Mouse (Mus musculus): ENCODE results near the gene Lamtor1. TPM values are rescaled to one million over a fixed set of nuclear protein-coding genes. Genes with fewer than 3 reads are reported as not detected.
A peak's percentile ranks its signal among the peaks of the same experiment; 100 is the strongest.
"Not testable (repeated sequence)": the region's sequence is repeated elsewhere in the genome, so short reads cannot be mapped to it uniquely, and the experiment has no call there.

Lamtor1 gene
- polyA plus RNA-seq, 1 experiment: 117 TPM

DNA sequence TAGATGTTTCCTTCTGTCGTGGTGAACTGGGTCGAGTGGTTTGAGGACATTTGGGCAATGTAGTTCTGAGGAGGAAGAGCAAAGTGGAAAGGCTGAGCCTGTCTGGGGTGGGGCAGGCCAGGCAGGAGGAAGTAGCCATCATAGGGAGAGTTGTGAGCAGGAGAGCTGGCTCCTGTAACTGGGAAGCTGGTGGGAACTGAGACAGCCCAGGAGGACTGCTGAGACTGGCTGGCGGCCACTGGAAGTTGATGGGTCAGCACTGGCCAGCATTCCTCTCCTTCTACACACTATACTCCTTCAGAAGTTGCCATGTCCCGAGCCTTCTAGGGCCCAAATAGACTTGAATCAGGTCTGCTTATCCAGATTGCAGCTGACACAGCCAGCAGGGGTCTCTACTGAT is 2.7 kb downstream of the Lamtor1 start:
- DNase-seq (ENCODE audit: low read depth in 1 of 2, low spot score in 2 of 2): no peak
- Histone ChIP-seq H3K36me3 (ENCODE audit: control insufficient read depth, insufficient read depth, low read length) (peaks cover 17% of the 10 kb centered on the region), H3K4me3 (ENCODE audit: extremely low read depth, insufficient read depth, insufficient read length) (no peak overlapping the region), H3K4me1 (ENCODE audit: control insufficient read depth, insufficient read depth, insufficient read length) (peaks cover 4% of the 10 kb centered on the region; the same call in 1 of the 2 replicates), H3K27me3 (ENCODE audit: control insufficient read depth, insufficient read depth, low read length) (no peaks in the 10 kb centered on the region), H3K27ac (ENCODE audit: insufficient read depth, low read length) (peak overlapping the region; percentile 20; the same call in 1 of the 2 replicates)
- TF ChIP-seq POLR2A (IDR thresholded peaks at IDR 0.05; ENCODE audit: low read depth, low read length) (no peak), CTCF (IDR thresholded peaks at IDR 0.05; ENCODE audit: extremely low read depth, insufficient read depth, insufficient read length, insufficient replicate concordance) (no peak)
- WGBS: 44% methylated on average over 4 of the region's 4 CpGs

DNA sequence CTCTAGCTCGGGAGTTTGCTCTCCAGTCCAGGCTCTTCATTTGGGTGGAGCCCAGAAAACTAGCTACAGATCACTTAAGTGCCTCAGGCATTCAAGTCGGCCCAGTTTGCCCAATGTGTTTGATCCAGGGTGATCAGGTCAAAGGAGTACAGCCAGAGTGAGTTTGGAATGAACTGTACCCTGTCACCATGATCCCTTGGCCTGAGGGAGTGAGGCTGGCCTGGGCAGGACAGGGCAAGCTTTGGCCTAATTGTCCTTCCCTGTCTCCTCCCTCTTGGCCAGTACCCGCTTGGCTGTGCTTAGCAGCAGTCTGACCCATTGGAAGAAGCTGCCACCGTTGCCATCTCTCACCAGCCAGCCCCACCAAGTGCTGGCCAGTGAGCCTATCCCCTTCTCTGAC is 4.4 kb downstream of the Lamtor1 start:
- H3K4me3 ChIP-seq (ENCODE audit: extremely low read depth, insufficient read depth, insufficient read length): no peak overlapping the region
- WGBS: 90% methylated on average over 4 of the region's 4 CpGs
- H3K27ac ChIP-seq (ENCODE audit: insufficient read depth, low read length): no peak overlapping the region
- H3K4me1 ChIP-seq (ENCODE audit: control insufficient read depth, insufficient read depth, insufficient read length): peaks cover 4% of the 10 kb centered on the region; the same call in 1 of the 2 replicates
- DNase-seq (ENCODE audit: low read depth in 1 of 2, low spot score in 2 of 2): no peak
- H3K27me3 ChIP-seq (ENCODE audit: control insufficient read depth, insufficient read depth, low read length): no peaks in the 10 kb centered on the region
- TF ChIP-seq CTCF (IDR thresholded peaks at IDR 0.05; ENCODE audit: extremely low read depth, insufficient read depth, insufficient read length, insufficient replicate concordance) (no peak), POLR2A (IDR thresholded peaks at IDR 0.05; ENCODE audit: low read depth, low read length) (no peak)
- H3K36me3 ChIP-seq (ENCODE audit: control insufficient read depth, insufficient read depth, low read length): peaks cover 20% of the 10 kb centered on the region

DNA sequence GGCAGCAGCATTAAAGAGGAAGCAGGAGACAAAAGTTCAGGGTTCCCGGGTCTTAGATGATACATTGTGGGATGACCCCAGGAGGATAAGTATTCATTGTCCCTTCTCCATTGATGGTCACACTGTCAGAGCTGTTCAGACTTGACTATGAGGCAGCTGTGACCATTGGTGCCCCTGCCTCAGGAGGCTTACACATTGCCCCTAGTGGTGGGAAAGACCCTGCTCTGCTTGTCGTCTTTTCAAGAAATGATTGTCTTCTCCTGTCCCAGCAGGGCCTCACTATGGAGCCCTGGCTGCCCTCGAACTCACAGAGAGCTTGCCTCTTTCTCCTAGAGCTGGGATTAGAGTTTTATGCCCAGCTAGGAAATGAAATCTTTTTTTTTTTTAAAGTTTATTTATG is 6.3 kb downstream of the Lamtor1 start:
- H3K36me3 ChIP-seq (ENCODE audit: control insufficient read depth, insufficient read depth, low read length): peaks cover 20% of the 10 kb centered on the region
- no peak for TF ChIP-seq CTCF (IDR thresholded peaks at IDR 0.05; ENCODE audit: extremely low read depth, insufficient read depth, insufficient read length, insufficient replicate concordance)
- no peak for TF ChIP-seq POLR2A (IDR thresholded peaks at IDR 0.05; ENCODE audit: low read depth, low read length)
- no peak for DNase-seq (ENCODE audit: low read depth in 1 of 2, low spot score in 2 of 2)
- WGBS: 79% methylated on average over 3 of the region's 3 CpGs
- H3K27me3 ChIP-seq (ENCODE audit: control insufficient read depth, insufficient read depth, low read length): no peaks in the 10 kb centered on the region
- H3K4me3 ChIP-seq (ENCODE audit: extremely low read depth, insufficient read depth, insufficient read length): no peak overlapping the region
- H3K27ac ChIP-seq (ENCODE audit: insufficient read depth, low read length): no peak overlapping the region
- 0 out of 2 replicates have a peak, but pooled peaks cover under 1% of the 10 kb centered on the region for H3K4me1 ChIP-seq (ENCODE audit: control insufficient read depth, insufficient read depth, insufficient read length)

DNA sequence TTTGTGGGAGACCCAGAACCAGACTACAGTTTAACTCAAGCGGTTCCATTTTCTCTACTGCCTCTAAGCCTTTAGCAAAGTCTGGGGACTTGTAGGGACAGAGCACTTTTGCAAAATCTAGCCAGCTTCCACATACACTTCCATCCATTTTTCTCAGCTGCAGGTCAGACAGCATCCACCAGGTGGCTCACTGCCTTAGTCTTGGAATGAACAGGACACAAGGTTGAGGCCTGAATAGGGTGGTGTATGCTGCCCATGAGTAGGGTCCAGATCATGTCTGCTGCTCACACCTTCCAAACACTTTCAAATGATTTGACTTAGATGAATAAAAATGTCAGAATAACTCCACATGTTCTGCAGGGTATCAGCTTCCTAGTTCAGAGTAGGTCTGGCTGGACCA is 12.4 kb downstream of the Lamtor1 start:
- no peak overlapping the region for H3K4me3 ChIP-seq (ENCODE audit: extremely low read depth, insufficient read depth, insufficient read length)
- no peak for TF ChIP-seq POLR2A (IDR thresholded peaks at IDR 0.05; ENCODE audit: low read depth, low read length)
- peak; percentile 63; the same call in 1 of the 2 replicates for TF ChIP-seq CTCF (IDR thresholded peaks at IDR 0.05; ENCODE audit: extremely low read depth, insufficient read depth, insufficient read length, insufficient replicate concordance)
- WGBS: 48% methylated on average over 1 of the region's 1 CpGs
- H3K4me1 ChIP-seq (ENCODE audit: control insufficient read depth, insufficient read depth, insufficient read length): no peaks in the 10 kb centered on the region
- H3K27ac ChIP-seq (ENCODE audit: insufficient read depth, low read length): no peak overlapping the region
- no peaks in the 10 kb centered on the region for H3K27me3 ChIP-seq (ENCODE audit: control insufficient read depth, insufficient read depth, low read length)
- peak in 1 of 2 experiments; percentile 51 for DNase-seq (ENCODE audit: low read depth in 1 of 2, low spot score in 2 of 2)
- peaks cover 3% of the 10 kb centered on the region for H3K36me3 ChIP-seq (ENCODE audit: control insufficient read depth, insufficient read depth, low read length)

DNA sequence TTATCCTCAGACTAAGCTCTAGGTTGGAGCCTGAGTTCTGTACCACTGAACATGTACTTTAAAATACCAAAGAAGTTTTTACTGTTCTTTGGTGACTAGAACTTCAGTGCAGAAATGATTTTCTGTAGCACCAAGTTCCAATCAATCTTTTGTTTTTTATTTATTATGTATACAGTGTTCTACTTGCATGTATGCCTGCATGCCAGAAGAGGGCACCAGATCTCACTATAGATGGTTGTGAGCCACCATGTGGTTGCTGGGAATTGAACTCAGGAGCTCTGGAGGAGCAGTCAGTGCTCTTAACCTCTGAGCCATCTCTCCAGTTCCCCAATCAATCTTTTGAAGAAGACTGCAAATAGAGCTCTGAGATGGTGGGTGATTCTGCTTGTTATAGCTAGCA is 20.2 kb downstream of the Lamtor1 start:
- H3K27ac ChIP-seq (ENCODE audit: insufficient read depth, low read length); H3K36me3 ChIP-seq (ENCODE audit: control insufficient read depth, insufficient read depth, low read length); H3K4me3 ChIP-seq (ENCODE audit: extremely low read depth, insufficient read depth, insufficient read length); H3K27me3 ChIP-seq (ENCODE audit: control insufficient read depth, insufficient read depth, low read length); DNase-seq (ENCODE audit: low read depth in 1 of 2, low spot score in 2 of 2); H3K4me1 ChIP-seq (ENCODE audit: control insufficient read depth, insufficient read depth, insufficient read length): not testable (repeated sequence)

DNA sequence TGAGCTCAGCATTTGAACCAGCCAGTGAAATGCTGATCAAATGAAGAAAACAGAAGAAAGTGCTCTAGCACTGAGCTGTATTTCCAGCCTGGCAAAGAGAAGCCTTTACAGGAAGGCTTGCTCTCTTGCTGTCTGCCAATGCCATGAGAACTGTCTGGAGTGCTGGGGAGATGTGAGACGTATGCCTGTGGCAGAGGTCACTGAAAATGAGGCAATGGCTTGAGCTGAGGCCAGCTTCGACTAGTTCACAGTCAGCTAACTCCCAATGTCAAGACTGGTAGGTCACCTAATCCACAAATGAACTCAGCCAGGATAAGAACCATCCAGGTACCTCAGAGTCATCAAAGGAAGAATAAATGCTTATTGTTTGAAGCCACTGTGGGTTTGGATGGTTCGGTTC is 22.4 kb downstream of the Lamtor1 start:
- no peaks in the 10 kb centered on the region for H3K27me3 ChIP-seq (ENCODE audit: control insufficient read depth, insufficient read depth, low read length)
- no peaks in the 10 kb centered on the region; the same call in 1 of the 2 replicates for H3K4me1 ChIP-seq (ENCODE audit: control insufficient read depth, insufficient read depth, insufficient read length)
- H3K4me3 ChIP-seq (ENCODE audit: extremely low read depth, insufficient read depth, insufficient read length): no peak overlapping the region
- no peak for DNase-seq (ENCODE audit: low read depth in 1 of 2, low spot score in 2 of 2)
- WGBS: 86% methylated on average over 3 of the region's 3 CpGs
- no peak for TF ChIP-seq CTCF (IDR thresholded peaks at IDR 0.05; ENCODE audit: extremely low read depth, insufficient read depth, insufficient read length, insufficient replicate concordance)
- TF ChIP-seq POLR2A (IDR thresholded peaks at IDR 0.05; ENCODE audit: low read depth, low read length): no peak
- H3K27ac ChIP-seq (ENCODE audit: insufficient read depth, low read length): no peak overlapping the region
- H3K36me3 ChIP-seq (ENCODE audit: control insufficient read depth, insufficient read depth, low read length): no peaks in the 10 kb centered on the region

DNA sequence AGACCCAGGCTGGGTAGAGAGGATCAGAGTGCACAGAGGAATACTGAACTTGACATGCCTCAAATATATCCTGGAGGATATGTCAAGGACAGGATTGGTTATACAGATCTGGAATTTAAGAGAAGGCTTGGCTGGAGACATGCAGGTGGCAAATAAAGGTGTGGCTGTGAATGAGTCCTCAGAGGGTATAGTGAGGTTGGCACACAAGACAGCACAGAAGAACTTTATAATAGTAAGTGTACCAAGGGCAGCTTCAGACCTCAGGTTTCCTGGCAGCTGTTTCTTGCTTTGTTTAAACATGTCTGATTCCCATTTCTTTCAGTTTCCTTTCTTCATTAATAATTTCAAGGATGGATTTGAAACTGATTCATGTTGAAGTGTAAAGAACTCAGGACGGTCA is 26.8 kb downstream of the Lamtor1 start:
- WGBS: 91% methylated on average over 1 of the region's 1 CpGs
- Histone ChIP-seq H3K27ac (ENCODE audit: insufficient read depth, low read length) (no peak overlapping the region), H3K27me3 (ENCODE audit: control insufficient read depth, insufficient read depth, low read length) (no peaks in the 10 kb centered on the region), H3K36me3 (ENCODE audit: control insufficient read depth, insufficient read depth, low read length) (no peaks in the 10 kb centered on the region), H3K4me1 (ENCODE audit: control insufficient read depth, insufficient read depth, insufficient read length) (peaks cover 2% of the 10 kb centered on the region), H3K4me3 (ENCODE audit: extremely low read depth, insufficient read depth, insufficient read length) (no peak overlapping the region)
- DNase-seq (ENCODE audit: low read depth in 1 of 2, low spot score in 2 of 2): no peak
- TF ChIP-seq POLR2A (IDR thresholded peaks at IDR 0.05; ENCODE audit: low read depth, low read length): no peak
- no peak for TF ChIP-seq CTCF (IDR thresholded peaks at IDR 0.05; ENCODE audit: extremely low read depth, insufficient read depth, insufficient read length, insufficient replicate concordance)

Measured in spleen, adult 2 months (tissue).